Mouse (Mus musculus) testis, adult 2 months (tissue): Measurements from ENCODE around the gene Lemd2. TPM values are rescaled to one million over a fixed set of nuclear protein-coding genes. Genes with fewer than 3 reads are reported as not detected.

Experiments used
- H3K27ac ChIP-seq: fragments of 200-500 bp; 2 replicates; pipeline ENCODE4 v1.5.1; 2012; ENCODE audit warnings: low read depth, low read length; ENCODE audit not compliant: control insufficient read depth, insufficient read depth
- H3K27me3 ChIP-seq: fragments of 200-500 bp; 2 replicates; pipeline ENCODE4 v1.6.1; 2012; ENCODE audit warnings: mild to moderate bottlenecking, low read length, moderate library complexity; ENCODE audit not compliant: control insufficient read depth, insufficient read depth
- H3K36me3 ChIP-seq: fragments of 200-500 bp; 2 replicates; pipeline ENCODE4 v1.6.1; 2012; ENCODE audit warnings: mild to moderate bottlenecking, low read length; ENCODE audit not compliant: control insufficient read depth, insufficient read depth
- H3K4me1 ChIP-seq: fragments of 200-500 bp; 2 replicates; pipeline ENCODE4 v1.6.1; 2012; ENCODE audit warnings: low read length; ENCODE audit not compliant: control insufficient read depth, insufficient read depth
- H3K4me3 ChIP-seq: fragments of 200-500 bp; 2 replicates; pipeline ENCODE4 v1.5.1; 2012; ENCODE audit warnings: low read depth, mild to moderate bottlenecking, low read length, moderate library complexity, mixed read lengths; ENCODE audit not compliant: control insufficient read depth
- CTCF ChIP-seq: fragments of 200-500 bp; IDR thresholded peaks from 2 replicates; pipeline ENCODE4 v1.5.1; 2012; ENCODE audit warnings: low read depth, mild to moderate bottlenecking, inconsistent platforms, low read length, moderate library complexity; ENCODE audit not compliant: control insufficient read depth, insufficient read depth, insufficient replicate concordance
- POLR2A ChIP-seq: fragments of 200-500 bp; IDR thresholded peaks from 2 replicates; pipeline ENCODE4 v1.6.1; 2012; ENCODE audit warnings: low read depth, mild to moderate bottlenecking, inconsistent platforms, low read length, moderate library complexity; ENCODE audit not compliant: control insufficient read depth
- polyA plus RNA-seq: library from polyadenylated mRNA; depleted of rRNA; stranded (reverse); fragments of >200 nt; gene quantifications from 2 replicates; pipeline ENCODE4 v1.2.3, GENCODE M21; 2012

Lemd2 gene
- polyA plus RNA-seq, 1 experiment, result 40.5 TPM

GRCm38 (mm10) chr17:27153773-27154193, 50.5 kb downstream of the Lemd2 start:
- Histone ChIP-seq H3K27ac (peak overlapping the region; percentile 5), H3K4me1 (peaks cover 9% of the 10 kb centered on the region)

GRCm38 (mm10) chr17:27152976-27153723, 51.1 kb downstream of the Lemd2 start:
- peak overlapping the region; percentile 5; the same call in 1 of the 2 replicates for H3K27ac ChIP-seq
- no peak overlapping the region for H3K4me3 ChIP-seq
- no peaks in the 10 kb centered on the region for H3K27me3 ChIP-seq
- H3K4me1 ChIP-seq, result peaks cover 9% of the 10 kb centered on the region
- TF ChIP-seq POLR2A (no peak), CTCF (no peak)
- H3K36me3 ChIP-seq, result no peaks in the 10 kb centered on the region

More at GRCm38 (mm10) chr17:27153773-27154193, 50.5 kb downstream of the Lemd2 start:
- H3K36me3 ChIP-seq, result no peaks in the 10 kb centered on the region
- no peaks in the 10 kb centered on the region for H3K27me3 ChIP-seq
- no peak overlapping the region for H3K4me3 ChIP-seq
- TF ChIP-seq CTCF (no peak), POLR2A (no peak)

DNA sequence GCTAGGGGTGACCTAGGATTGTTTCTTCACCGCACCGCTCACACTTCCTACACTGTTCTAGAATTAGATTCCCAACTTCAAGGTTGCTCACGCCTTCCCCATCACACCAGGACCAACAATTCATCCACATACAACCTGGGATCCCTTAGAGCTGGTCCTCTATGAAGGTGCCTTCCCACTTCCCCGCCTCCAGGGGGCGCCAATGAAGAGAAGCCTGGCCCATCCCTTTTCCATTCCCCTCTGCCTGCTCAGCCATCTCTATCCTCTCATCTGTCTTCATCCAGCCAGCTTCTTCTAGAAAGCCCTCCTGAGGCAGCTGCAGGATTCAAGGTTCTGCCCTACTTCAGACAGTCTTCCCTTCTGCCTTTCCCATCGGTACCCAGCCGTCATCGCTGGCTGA, 52.9 kb downstream of the Lemd2 start:
- H3K27me3 ChIP-seq, result no peaks in the 10 kb centered on the region
- TF ChIP-seq POLR2A (no peak), CTCF (peak; percentile 72; the same call in 1 of the 2 replicates)
- H3K36me3 ChIP-seq, result no peaks in the 10 kb centered on the region
- no peak overlapping the region for H3K27ac ChIP-seq
- H3K4me1 ChIP-seq, result peaks cover 9% of the 10 kb centered on the region
- H3K4me3 ChIP-seq, result no peak overlapping the region

- Histone ChIP-seq H3K27me3 (no peaks in the 10 kb centered on the region), H3K4me1 (peaks cover 9% of the 10 kb centered on the region), H3K4me3 (no peak overlapping the region), H3K27ac (no peak overlapping the region), H3K36me3 (no peaks in the 10 kb centered on the region)
- TF ChIP-seq CTCF (no peak), POLR2A (no peak)
Measured at GRCm38 (mm10) chr17:27150871-27151270, 53.4 kb downstream of the Lemd2 start.

DNA sequence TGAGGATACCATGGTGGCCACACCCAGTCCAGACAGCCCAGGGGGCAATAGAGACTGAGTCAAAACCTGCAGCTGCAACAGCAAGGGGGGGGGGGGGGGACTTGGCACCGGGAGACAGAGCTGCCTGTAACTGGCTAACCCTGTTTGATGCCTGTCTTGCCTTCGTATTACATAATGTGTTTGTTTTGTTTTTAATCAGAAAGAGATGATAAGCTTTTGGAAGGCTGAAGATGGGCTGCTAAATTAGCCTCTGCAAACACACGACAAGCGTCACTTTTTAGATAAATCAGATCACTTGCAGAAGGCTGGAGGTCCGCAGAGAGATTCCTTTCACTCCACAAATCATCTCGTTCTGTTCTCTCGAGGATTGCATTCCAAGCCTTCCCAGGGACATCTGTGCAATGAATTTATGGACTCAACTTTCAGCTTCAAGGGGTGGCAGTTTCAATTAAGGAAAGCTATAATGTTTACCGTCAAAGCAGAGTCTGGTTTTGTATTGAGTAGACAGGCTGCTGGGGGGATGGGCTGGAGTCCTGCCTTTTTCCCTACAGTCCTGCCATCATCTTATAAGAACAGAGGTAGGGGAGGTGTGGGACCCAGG, 57.8 kb downstream of the Lemd2 start:
- Histone ChIP-seq H3K4me1 (peaks cover 7% of the 10 kb centered on the region), H3K4me3 (no peak overlapping the region)

GRCm38 (mm10) chr17:27144152-27144551, 60.1 kb downstream of the Lemd2 start:
- Histone ChIP-seq H3K36me3 (no peaks in the 10 kb centered on the region), H3K4me3 (no peak overlapping the region), H3K4me1 (peaks cover 2% of the 10 kb centered on the region; the same call in 1 of the 2 replicates), H3K27ac (no peak overlapping the region), H3K27me3 (no peaks in the 10 kb centered on the region)
- TF ChIP-seq POLR2A (no peak), CTCF (no peak)

More for the DNA sequence above, 57.8 kb downstream of the Lemd2 start:
- Histone ChIP-seq H3K36me3 (no peaks in the 10 kb centered on the region), H3K27me3 (no peaks in the 10 kb centered on the region), H3K27ac (no peak overlapping the region)
- TF ChIP-seq POLR2A (no peak), CTCF (no peak)

DNA sequence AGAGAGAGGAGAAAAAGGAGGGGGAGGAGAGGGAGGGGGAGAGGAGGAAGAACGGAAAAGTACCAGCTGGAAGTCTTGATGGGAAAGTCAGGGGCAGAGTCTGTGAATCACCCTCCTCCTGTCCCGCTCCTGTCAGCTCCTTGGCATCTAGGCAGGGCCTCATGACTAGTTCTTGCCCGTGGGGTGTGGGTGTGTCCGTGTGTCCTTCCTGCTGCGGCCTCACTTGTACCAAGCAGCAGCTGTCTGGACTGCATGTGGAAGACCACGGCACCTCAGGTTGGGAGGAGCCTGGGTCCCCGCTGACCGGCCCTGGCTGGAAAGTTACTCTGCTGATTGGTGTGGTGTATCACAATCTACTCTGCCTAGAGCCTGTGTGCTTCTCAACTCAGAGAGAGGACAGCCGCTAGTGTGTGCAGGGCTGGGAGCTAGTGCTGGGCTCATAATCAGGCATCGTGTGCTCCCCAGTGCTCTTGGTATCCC, 62.3 kb downstream of the Lemd2 start:
- H3K4me1 ChIP-seq, result peaks cover 2% of the 10 kb centered on the region; the same call in 1 of the 2 replicates
- H3K27me3 ChIP-seq, result no peaks in the 10 kb centered on the region
- TF ChIP-seq CTCF (no peak), POLR2A (no peak)
- no peaks in the 10 kb centered on the region for H3K36me3 ChIP-seq
- no peak overlapping the region for H3K27ac ChIP-seq
- no peak overlapping the region for H3K4me3 ChIP-seq
